Mouse (Mus musculus) neural tube, embryonic 13.5 days (tissue): Measurements from ENCODE around the gene Fbxw15. TPM values are rescaled to one million over a fixed set of nuclear protein-coding genes. Genes with fewer than 3 reads are reported as not detected.
"Not testable (repeated sequence)": the region's sequence is repeated elsewhere in the genome, so short reads cannot be mapped to it uniquely, and the experiment has no call there.

ENCODE experiments used
- ATAC-seq: fragments of 200-750 bp; cut with Nextera tagmentation; 2 replicates; pipeline ENCODE4 v1.8.0; 2017; ENCODE audit warnings: low read depth, mild to moderate bottlenecking, moderate TSS enrichment, moderate library complexity
- H3K27ac ChIP-seq: fragments of 300-500 bp; sonication (generic); replicated peaks from 2 replicates; pipeline ENCODE4 v1.5.1; 2015; ENCODE audit warnings: moderate library complexity, mild to moderate bottlenecking, inconsistent platforms
- H3K27me3 ChIP-seq: fragments of 300-500 bp; sonication (generic); 2 replicates; pipeline ENCODE4 v1.6.1; 2015; ENCODE audit warnings: mild to moderate bottlenecking, inconsistent platforms
- H3K36me3 ChIP-seq: fragments of 300-500 bp; sonication (generic); 2 replicates; pipeline ENCODE4 v1.6.1; 2015; ENCODE audit warnings: mild to moderate bottlenecking, inconsistent platforms
- H3K4me1 ChIP-seq: fragments of 300-500 bp; sonication (generic); replicated peaks from 2 replicates; pipeline ENCODE4 v1.6.1; 2015; ENCODE audit warnings: inconsistent platforms
- H3K4me2 ChIP-seq: fragments of 300-500 bp; sonication (generic); 2 replicates; pipeline ENCODE4 v1.6.1; 2015; ENCODE audit warnings: inconsistent platforms, mild to moderate bottlenecking, moderate library complexity
- H3K4me3 ChIP-seq: fragments of 300-500 bp; sonication (generic); 2 replicates; pipeline ENCODE4 v1.5.1; 2015; ENCODE audit warnings: mild to moderate bottlenecking, inconsistent platforms
- H3K9ac ChIP-seq: fragments of 300-500 bp; sonication (generic); 2 replicates; pipeline ENCODE4 v1.6.1; 2015; ENCODE audit warnings: moderate library complexity, mild to moderate bottlenecking, inconsistent platforms
- H3K9me3 ChIP-seq: fragments of 300-500 bp; sonication (generic); 2 replicates; pipeline ENCODE4 v1.6.1; 2016; ENCODE audit warnings: inconsistent platforms
- WGBS: fragments of 180-500 bp; shearing (Covaris S2); methylation state at CpG from one replicate; pipeline ENCODE4 v1.1.7; 2015; 5-methylcytosine and 5-hydroxymethylcytosine counted together
- polyA plus RNA-seq: library from polyadenylated mRNA; unstranded; fragments of >200 nt; fragmentation: Nextera tagmentation; extraction: Ambion mirVana; gene quantifications from 2 replicates; pipeline ENCODE4 v1.2.1, GENCODE M21; 2015

Gene Fbxw15
- not detected in 2 replicates for polyA plus RNA-seq

DNA sequence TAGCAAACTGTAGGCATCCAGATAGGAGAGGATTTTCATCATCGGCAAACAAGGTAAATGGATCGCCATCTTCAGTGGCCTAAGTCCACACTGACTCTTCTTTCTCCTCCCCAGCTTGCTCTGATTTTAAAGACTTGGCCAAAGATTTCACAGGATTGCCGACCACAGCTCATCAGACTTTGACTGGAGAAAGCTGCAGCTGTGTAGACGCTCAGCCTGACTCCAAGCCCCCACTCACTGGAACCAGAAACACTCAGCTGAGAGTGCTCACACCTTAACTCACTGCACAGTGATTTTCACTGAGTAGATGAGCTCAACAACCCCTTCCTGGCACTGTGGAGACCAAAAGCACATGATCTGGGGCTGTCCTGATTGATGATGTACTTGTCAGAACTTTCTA, at the start of gene Fbxw15:
Gene Fbxw15 (minus strand): TSS at position 101 of the 400 bp plus-strand sequence.
- H3K4me2 ChIP-seq, H3K4me3 ChIP-seq, H3K4me1 ChIP-seq, H3K27me3 ChIP-seq, H3K27ac ChIP-seq, H3K36me3 ChIP-seq, H3K9ac ChIP-seq, H3K9me3 ChIP-seq, ATAC-seq: not testable (repeated sequence)
- 89% methylated on average over 4 of the region's 4 CpGs for WGBS

DNA sequence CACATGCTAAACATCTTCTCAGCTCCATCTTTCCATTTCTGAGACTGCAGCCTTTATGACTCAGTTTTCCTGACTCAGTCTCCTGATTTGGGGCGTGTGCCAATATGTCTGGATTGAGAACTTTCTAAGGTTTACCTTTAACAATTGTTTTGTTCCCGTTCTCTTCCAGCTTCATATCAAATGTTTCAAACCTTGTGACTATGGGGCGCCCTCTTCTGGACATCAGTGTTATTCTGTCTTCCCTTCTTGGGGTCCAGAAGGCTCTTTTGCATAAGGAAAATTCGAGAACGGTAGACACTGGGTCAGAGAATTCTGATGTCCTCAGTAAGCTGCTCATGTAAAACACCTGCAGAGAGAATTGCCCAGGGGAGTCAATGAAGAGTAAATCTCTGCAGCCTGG, 38.8 kb upstream of the Fbxw15 start:
- H3K4me1 ChIP-seq, H3K36me3 ChIP-seq, ATAC-seq, H3K9ac ChIP-seq, H3K4me3 ChIP-seq, H3K4me2 ChIP-seq, H3K9me3 ChIP-seq, H3K27ac ChIP-seq, H3K27me3 ChIP-seq: not testable (repeated sequence)
- 42% methylated on average over 5 of the region's 5 CpGs for WGBS

DNA sequence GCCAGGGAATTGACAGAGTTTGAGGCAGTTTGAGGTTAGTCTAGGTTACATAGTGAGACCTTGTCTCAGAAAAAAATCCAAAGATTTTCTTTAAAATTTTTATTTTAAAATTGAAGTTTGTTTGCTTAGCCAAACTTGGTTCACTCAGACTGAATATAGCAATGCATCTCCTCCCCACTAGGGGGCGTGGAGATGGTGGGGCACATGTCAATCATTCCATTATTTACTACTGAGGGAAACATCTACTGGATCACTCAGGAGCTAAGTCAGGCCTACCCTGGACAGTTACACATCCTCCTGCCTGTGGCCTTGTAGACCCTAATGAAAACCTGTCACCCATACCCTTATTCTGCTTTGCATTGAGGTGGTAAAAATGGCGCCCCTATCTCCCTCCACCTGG, 34.1 kb upstream of the Fbxw15 start:
- WGBS, result 65% methylated on average over 2 of the region's 2 CpGs
- H3K4me2 ChIP-seq, result not testable (repeated sequence)

DNA sequence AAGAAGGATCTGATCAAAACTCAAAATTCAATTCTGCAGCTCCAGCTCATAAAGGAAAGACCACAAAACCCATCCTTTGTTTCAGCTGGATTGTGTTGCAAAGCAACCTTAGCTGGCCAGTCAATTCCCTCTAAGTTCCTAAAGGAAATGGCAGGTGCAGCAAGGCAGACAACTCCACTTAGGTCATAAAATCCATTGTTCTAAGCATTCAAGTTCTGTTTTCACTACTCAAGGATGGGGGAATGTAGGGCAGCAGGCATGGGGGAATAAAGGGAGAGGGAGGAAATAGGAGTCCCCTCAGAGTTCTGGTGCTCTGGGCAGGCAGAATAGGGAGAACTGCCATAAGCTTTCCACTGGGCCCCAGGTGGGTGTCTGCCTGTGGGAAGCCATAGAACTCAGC, 29.2 kb upstream of the Fbxw15 start:
- no peak overlapping the region for H3K4me3 ChIP-seq
- no peaks in the 10 kb centered on the region for H3K9me3 ChIP-seq
- H3K4me1 ChIP-seq, result no peaks in the 10 kb centered on the region
- no peak overlapping the region for H3K9ac ChIP-seq
- H3K4me2 ChIP-seq, result no peak overlapping the region
- H3K27ac ChIP-seq, result no peak overlapping the region
- no peaks in the 10 kb centered on the region for H3K27me3 ChIP-seq
- no peaks in the 10 kb centered on the region for H3K36me3 ChIP-seq
- ATAC-seq, result no peak

More for the DNA sequence above, 34.1 kb upstream of the Fbxw15 start:
- H3K36me3 ChIP-seq, H3K4me1 ChIP-seq, ATAC-seq, H3K9me3 ChIP-seq, H3K4me3 ChIP-seq, H3K9ac ChIP-seq, H3K27ac ChIP-seq, H3K27me3 ChIP-seq: not testable (repeated sequence)

DNA sequence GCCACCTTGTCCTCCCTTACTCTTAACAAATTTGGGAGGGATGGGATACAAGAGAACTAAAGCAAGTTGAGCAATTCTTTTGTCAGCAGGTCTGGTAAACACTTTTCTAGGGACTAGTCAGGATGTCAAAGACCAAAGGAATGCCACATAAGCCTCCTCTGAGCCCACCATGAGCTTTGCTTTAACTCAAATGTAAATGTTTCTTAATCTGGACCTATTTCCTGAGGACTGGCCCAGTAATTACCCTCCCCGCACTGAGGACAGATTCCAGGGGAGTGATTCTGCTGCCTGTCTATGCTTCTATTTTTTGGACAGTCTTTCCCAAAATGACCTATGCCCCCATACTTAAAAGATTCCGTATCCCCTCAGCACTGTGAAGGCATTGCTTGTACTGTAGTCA, 26.8 kb upstream of the Fbxw15 start:
- H3K27ac ChIP-seq, result no peak overlapping the region
- no peaks in the 10 kb centered on the region for H3K27me3 ChIP-seq
- H3K9me3 ChIP-seq, result no peaks in the 10 kb centered on the region
- H3K36me3 ChIP-seq, result no peaks in the 10 kb centered on the region
- H3K4me1 ChIP-seq, result no peaks in the 10 kb centered on the region
- 81% methylated on average over 2 of the region's 2 CpGs for WGBS
- H3K9ac ChIP-seq, result no peak overlapping the region
- ATAC-seq, result no peak
- no peak overlapping the region for H3K4me2 ChIP-seq
- no peak overlapping the region for H3K4me3 ChIP-seq

DNA sequence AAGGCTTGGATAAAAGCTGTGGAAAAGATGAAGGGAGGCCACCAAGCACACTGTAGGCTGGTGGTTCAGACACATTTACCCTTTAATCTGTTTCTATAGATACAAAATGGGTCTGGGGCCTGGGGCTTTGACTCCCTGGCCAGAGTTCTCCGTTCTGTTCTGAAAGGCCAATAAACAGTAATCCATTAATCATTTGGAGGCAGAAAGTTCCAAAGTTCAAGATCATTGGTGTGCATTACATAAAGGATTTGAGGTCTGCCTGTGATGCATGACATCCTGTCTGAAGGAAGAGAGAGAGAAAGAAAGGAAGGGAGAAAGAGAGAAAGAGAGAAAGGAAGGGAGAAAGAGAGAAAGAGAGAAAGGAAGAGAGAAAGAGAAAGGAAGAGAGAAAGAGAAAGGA, 2.5 kb downstream of the Fbxw15 start:
- no peak for ATAC-seq
- no peaks in the 10 kb centered on the region for H3K4me1 ChIP-seq
- no peak overlapping the region for H3K4me3 ChIP-seq
- 57% methylated on average over 1 of the region's 1 CpGs for WGBS
- H3K27ac ChIP-seq, result no peak overlapping the region
- H3K36me3 ChIP-seq, result no peaks in the 10 kb centered on the region
- no peak overlapping the region for H3K9ac ChIP-seq
- H3K27me3 ChIP-seq, result no peaks in the 10 kb centered on the region
- no peak overlapping the region for H3K4me2 ChIP-seq
- H3K9me3 ChIP-seq, result no peaks in the 10 kb centered on the region

DNA sequence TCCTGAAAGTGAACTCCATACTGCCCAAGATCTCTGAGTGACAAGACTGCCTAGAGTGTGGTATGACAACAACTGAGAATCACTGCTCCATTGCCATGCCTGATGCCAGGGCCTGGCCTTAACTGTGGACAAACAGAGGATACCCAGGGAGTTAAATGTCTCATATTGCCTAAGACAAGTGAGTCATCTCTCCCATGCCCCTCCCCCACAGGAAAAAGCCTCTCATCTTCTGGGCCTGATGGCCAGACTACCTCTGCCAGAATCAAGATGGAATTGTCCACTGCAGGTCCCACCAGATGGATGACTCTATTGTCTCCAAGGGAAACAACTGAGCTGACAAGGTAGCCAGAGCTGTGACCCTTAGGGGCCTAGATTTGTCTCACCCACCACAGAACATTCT, 6.0 kb downstream of the Fbxw15 start:
- H3K36me3 ChIP-seq, H3K9me3 ChIP-seq, ATAC-seq, H3K27ac ChIP-seq, H3K4me1 ChIP-seq, H3K27me3 ChIP-seq, H3K9ac ChIP-seq, H3K4me3 ChIP-seq, H3K4me2 ChIP-seq: not testable (repeated sequence)

DNA sequence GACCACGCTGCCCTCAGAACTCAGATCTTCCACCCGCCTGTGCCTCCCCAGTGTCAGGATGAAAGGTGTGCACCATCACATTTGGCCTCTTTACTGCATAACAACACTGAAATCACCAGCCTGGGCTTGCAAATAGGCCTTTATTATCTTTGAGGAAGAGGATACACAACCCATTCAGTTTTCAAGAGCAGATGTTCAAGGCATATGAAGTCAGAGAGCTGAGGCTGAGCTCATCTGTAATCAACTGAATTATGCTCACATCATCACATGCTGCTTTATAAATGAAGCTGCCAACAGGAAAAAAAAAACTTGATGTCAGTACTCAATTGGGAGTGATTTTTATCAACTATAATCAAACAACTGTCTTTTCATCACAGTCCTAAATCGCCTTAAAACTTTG, 15.6 kb downstream of the Fbxw15 start:
- 76% methylated on average over 3 of the region's 3 CpGs for whole genome bisulfite sequencing
- ATAC-seq, result no peak
- H3K4me3 ChIP-seq, result no peak overlapping the region
- no peaks in the 10 kb centered on the region for H3K27me3 ChIP-seq
- no peaks in the 10 kb centered on the region for H3K36me3 ChIP-seq
- H3K27ac ChIP-seq, result no peak overlapping the region
- no peak overlapping the region for H3K9ac ChIP-seq
- no peaks in the 10 kb centered on the region for H3K9me3 ChIP-seq
- H3K4me1 ChIP-seq, result no peaks in the 10 kb centered on the region
- no peak overlapping the region for H3K4me2 ChIP-seq

DNA sequence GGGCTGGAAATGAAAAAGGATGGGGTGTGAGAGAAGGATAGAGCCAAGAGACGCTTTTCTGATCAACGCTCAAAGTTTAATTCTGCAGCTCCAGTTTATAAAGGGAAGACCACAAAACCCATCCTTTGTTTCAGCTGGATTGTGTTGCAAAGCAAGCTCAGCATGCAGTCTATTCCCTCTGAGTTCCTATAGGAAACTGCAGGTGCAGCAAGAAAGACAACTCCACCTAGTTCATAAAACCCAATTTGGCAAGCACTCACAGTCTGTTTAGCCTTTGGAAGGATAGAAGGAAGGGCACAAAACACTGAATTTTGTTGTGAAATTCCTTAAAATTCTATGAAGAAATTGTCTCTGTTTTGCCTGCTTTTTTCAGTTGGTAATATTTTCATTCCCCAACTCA, 18.4 kb downstream of the Fbxw15 start:
- not testable (repeated sequence) for H3K4me3 ChIP-seq, H3K27ac ChIP-seq, ATAC-seq, H3K36me3 ChIP-seq, H3K9ac ChIP-seq, H3K27me3 ChIP-seq, H3K4me2 ChIP-seq, H3K4me1 ChIP-seq, H3K9me3 ChIP-seq
- 10% methylated on average over 2 of the region's 2 CpGs for WGBS

DNA sequence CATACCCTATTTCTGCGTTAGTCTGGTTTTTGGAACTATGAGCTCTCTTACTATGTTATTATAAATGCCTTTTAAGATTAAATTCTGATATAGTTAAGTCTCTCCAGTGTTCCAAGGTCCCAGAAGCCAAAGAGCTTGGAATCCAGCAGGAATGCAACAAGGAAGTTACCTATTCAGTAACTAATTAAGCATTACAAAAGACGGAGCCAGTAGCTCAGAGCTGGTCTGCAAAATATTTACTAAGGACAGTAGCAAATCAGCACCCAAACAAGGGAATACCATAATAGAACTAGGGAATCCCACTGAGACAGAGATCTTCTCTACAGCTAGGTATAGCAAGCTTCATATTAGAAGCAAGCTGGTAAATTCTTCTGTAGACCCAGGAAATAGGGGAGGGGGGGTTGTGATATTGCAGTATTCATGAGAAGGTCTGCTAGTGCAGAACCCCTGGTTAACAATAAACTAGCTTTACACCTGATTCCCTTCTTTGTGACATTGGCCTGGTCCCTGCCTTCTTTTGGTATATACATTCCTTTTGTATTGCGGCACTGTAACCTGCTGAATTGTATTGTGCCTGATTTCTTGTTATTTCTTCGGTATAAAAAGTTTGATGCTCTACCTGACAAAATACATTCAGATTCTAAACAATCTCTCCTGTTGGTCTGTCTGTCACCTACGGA, 44.5 kb downstream of the Fbxw15 start:
- Histone ChIP-seq H3K4me2 (no peak overlapping the region), H3K27ac (no peak overlapping the region), H3K4me1 (no peaks in the 10 kb centered on the region), H3K4me3 (no peak overlapping the region), H3K36me3 (no peaks in the 10 kb centered on the region), H3K9me3 (no peaks in the 10 kb centered on the region), H3K27me3 (no peaks in the 10 kb centered on the region), H3K9ac (no peak overlapping the region)
- no peak for ATAC-seq
- WGBS, result 81% methylated on average over 5 of the region's 5 CpGs

Other genes starting within 250 kb of the Fbxw15 start
- not detected in 2 replicates for gene Fbxw28, start 228.6 kb downstream of the Fbxw15 start, polyA plus RNA-seq
- gene Fbxw22, start 164.0 kb downstream of the Fbxw15 start, polyA plus RNA-seq, result not detected in 2 replicates
- gene Fbxw16, start 119.1 kb downstream of the Fbxw15 start, polyA plus RNA-seq, result not detected in 2 replicates
- not detected in 2 replicates for gene Fbxw19, start 72.4 kb downstream of the Fbxw15 start, polyA plus RNA-seq
- gene Fbxw24, start 57.8 kb upstream of the Fbxw15 start, polyA plus RNA-seq, result not detected in 2 replicates
- not detected in 2 replicates for gene Fbxw25, start 96.4 kb upstream of the Fbxw15 start, polyA plus RNA-seq
- not detected in 2 replicates for gene Fbxw18, start 134.4 kb upstream of the Fbxw15 start, polyA plus RNA-seq
- gene Fbxw26, start 177.8 kb upstream of the Fbxw15 start, polyA plus RNA-seq, result not detected in 2 replicates
- not detected in 2 replicates for gene Fbxw27, start 222.4 kb upstream of the Fbxw15 start, polyA plus RNA-seq
- gene Spink8, start 244.0 kb upstream of the Fbxw15 start, polyA plus RNA-seq, result not detected in 2 replicates